Mouse (Mus musculus): ENCODE data around the gene Arid3b.

The Arid3b gene

GRCm38 (mm10) chr9:57747067-57747466 lies 89.5 kb downstream of the Arid3b start:
- DNase-seq (ENCODE audit: low read depth), result no peak

- peak; percentile 83 for DNase-seq (ENCODE audit: low read depth)
Observed at GRCm38 (mm10) chr9:57744462-57745091, 92.0 kb downstream of the Arid3b start.

Measured in induced T-regulatory cell, adult 2 months (primary cell).